Mouse (Mus musculus) thymus, postnatal 25 days (tissue): ENCODE results near the gene Ces1g.

Experiments used
- DNase-seq: peaks from one replicate; pipeline ENCODE4 v3.0.0; 2022

Ces1g gene

DNA sequence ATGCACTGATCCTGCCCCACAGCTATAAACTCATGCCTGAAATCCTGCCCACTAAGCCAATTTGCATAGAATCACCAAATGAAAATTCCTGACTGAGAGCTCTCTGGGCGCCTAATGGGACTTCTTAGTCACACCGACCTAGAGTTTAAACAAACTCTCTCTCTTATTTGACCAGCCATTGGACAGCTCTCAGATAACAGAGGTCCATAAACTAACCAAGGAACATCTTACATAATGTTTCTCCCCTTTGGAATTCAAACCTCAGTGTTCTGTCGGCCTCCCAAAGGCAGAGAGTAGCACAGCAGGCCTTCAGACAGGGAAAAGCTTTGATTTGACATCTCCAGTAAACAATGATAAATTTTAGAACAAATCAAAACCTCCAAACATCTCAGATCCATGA is at the start of gene Ces1g:
TSS of gene Ces1g (minus strand) at position 102 of the 400 bp plus-strand sequence.
- DNase-seq = no peak

DNA sequence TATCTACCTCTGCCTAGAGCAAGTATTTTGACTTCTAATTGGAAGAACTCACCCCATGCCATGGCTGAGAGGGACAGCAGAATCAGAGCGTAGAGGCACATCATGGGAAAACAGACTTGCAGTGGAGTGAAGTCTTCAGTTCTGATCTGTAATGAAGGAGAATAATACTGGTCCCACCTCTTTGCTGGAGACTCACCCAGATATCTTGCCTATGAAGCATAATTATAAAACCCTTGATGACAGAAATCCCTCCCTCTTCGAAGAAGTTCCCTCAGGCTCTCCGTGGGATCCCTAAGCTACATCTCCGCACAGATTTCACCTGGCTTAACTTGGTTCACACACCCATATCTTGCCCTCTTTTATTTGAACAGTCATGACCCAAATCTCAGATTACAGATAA is 42.5 kb upstream of the Ces1g start, which contains the start of gene Ces1h:
TSS of gene Ces1h (minus strand) at position 101 of the 400 bp plus-strand sequence.
- no peak for DNase-seq

DNA sequence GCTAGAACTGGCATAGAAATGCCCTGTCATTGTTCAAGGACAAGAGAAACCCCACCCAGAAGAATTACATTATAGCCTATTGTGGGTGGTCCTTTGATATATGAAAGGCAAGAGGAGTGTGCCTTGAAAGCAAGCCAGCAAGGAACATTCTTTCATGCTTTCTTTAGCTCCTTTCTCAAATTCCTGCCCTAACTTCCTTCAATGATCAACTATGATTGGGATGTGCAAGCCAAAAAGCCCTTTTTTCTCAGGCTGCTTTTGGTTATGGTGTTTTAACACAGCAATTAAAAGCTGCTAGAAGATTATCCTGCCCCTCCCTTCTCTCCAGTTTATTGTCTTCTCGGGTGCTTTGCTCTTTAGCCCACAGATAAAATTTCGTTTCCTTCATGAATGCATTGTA is 32.4 kb upstream of the Ces1g start:
- DNase-seq = no peak

DNA sequence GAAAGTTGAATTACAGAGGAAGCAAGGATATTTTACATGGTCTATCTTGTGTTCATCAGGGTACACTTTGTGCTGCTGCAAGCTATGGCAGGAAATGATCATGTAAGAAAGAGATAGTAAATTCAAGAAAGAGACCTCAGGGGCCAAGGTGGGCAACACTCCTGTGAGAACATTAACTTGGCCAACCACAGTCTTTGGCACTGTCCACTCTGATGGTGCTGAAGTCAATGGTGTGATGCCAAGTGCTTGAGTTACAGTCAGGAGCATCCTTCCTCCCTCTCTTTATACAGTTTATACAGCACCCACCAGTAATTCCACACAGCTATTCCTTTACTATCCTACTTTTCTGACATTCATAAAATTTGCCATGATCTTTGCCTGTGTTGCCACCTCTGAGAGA is 23.0 kb upstream of the Ces1g start:
- DNase-seq = no peak

GRCm38 (mm10) chr8:93339531-93339930 is 2.4 kb upstream of the Ces1g start:
- DNase-seq = no peak

DNA sequence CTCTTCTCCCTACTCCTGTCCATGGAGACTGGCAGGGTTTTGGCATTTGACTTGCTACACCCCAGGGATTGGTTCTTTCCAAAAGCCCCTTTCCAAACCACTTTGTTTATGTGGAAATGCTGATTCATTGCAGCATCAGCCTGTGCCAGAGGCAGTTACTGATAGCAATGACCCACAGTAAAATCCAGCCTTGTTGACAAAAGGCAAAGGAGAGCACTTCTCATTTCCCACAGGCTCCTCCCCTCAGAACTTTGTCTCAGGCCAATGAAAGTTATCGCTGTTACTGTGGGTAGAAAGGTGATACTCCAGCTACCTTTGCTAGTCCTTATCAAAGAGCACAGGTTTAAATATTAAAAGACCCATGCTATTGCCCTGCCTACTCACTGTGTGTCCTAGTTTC is 4.4 kb downstream of the Ces1g start:
- DNase-seq = no peak

DNA sequence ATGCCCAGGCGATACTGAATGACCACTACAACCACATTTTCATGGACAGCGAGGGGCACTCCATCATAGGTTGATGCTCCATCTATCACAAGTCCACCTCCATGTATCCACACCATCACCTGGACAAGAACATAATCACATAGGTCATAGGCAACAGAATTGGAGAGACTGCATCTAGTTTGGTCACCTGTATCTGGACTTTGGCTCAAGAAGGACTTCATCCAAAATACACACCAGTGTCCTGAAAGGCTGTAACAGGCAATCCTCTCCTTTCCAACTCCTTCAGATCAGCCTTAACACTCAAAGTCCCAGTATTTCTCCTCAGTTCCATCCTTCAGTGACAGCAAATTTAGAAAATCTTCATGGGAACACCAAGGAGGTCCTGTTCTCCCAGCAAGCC is 6.0 kb downstream of the Ces1g start:
- DNase-seq = no peak

GRCm38 (mm10) chr8:93325123-93325522 is 12.0 kb downstream of the Ces1g start:
- DNase-seq = no peak

DNA sequence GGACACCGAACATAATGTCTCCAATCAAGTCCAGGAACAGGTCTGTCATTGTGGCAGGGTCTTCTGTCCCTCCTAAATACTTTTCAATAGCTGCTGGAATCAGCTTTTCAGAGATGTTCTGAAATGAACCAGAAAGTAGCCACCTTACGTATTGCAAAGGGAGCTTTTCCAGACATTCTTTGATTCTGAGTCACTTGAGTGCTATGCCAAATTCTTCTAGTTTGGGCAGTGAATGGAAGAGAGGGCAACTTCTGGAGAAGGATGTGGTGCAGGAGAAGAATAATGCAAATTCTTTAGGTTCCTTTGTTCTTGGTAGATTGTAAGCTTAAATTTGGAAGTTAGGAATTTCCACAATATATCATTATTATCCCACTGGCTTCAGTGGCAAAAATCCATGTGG is 20.1 kb downstream of the Ces1g start:
- no peak for DNase-seq

DNA sequence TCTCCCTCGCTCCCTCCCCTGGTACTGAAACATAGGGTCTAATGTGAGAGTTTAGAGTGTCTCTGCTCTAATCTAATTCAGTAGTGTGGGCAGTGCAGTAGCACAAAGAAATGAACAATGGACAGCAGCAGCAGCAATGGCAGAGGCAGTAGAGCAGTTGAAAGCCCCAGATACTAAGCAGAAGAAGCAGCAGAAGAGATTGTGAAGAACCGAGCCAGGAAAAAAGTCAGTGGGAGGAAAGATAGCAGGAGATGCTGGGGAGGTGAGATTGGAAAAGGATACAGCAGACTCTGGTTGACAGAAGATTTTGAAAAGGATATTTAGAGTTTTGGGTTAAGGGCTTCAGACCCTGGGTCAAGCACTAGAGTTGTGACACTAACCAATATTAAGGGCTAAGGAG is 21.6 kb downstream of the Ces1g start:
- no peak for DNase-seq

GRCm38 (mm10) chr8:93283896-93284295 is 53.2 kb downstream of the Ces1g start:
- DNase-seq = no peak

DNA sequence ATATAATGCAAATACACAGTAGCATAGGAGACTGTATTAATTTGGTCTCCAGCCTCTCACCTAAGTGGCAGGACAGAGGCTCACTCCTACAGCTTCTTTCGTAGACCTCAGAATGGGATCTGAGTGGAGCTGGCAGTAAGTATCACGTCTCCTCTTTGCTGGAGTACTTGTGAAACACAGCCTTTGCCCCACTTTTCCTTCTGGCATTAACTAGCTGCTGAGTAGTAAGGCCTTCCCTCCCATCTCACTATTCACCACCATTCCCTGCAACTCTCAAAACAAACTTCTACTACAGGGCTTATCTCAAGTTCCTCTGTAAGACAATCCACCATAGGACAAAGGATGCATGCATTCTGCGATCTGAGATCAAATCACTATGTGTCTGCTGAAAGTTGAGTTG is 54.8 kb downstream of the Ces1g start:
- no peak for DNase-seq

DNA sequence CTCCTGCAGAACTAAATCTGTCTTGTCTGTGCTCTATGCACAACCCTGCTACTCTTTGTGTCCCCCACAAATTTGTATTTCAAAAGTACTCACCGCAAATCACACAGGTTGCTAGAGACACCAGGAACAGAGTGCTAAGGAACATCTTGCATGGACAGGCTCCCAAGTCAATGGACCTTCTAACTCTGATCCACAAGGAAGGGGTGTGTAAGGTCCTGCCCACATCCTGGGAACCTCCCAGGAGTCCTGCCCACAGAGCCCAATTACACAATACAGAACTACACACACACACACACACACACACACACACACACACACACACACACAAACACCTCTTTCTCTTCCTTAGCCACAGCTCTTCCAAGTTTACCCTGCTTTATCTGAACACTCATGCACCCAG is 57.6 kb downstream of the Ces1g start, which contains the start of gene Ces1f:
TSS of gene Ces1f (minus strand) at position 192 of the 400 bp plus-strand sequence.
- DNase-seq = no peak

- DNase-seq = no peak
Observed at GRCm38 (mm10) chr8:93278176-93278805, 58.8 kb downstream of the Ces1g start.

GRCm38 (mm10) chr8:93274609-93275008 is 62.5 kb downstream of the Ces1g start:
- DNase-seq = no peak

GRCm38 (mm10) chr8:93273321-93273720 is 63.8 kb downstream of the Ces1g start:
- DNase-seq = no peak

DNA sequence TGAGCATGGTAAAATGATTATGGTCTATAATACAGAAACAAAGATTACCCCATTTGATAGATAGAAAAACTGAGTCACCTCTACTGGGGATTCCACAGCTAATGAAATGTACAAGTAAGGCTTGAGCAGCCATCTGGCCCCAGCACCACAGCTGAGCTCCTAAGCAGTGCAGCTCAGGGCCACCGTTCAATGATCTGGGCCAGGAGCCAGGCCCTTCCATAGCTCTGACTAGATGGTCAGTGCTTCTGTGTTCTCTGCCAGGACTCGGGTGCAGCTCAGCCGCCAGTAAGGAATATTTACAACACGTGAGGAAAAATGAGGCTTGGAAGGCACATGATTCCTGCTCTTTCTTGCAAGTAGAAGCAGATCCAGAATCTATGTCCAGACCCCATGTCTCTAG is 64.4 kb downstream of the Ces1g start:
- no peak for DNase-seq

- no peak for DNase-seq
Observed at GRCm38 (mm10) chr8:93261436-93261835, 75.7 kb downstream of the Ces1g start.

DNA sequence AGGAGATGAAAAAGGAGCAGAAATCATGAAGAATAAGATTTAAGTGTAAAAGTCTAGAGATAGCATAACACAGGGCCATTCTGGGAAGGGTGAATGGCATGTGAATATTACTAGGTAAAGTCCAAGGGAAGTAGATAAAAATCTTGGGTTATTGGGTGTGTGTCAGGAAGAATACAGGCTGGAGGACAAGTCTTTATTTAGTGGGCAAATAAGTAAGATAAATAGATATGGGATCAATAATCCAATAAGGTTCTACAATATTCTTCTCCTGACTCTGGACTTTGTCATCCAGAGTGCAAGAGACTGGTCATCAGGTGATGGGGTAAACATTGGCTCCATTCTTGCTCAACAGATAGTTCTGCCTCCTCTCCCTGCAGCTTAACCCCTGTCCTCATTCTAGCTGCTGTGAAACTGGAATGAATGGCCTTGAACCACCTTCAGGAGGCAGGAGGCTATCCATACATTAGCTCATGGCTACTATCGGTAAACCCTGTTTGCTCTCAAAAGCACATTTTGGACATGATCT is 84.6 kb downstream of the Ces1g start:
- DNase-seq = no peak
